Mouse (Mus musculus): ENCODE data around the gene Gm36245. TPM values are rescaled to one million over a fixed set of nuclear protein-coding genes. Genes with fewer than 3 reads are reported as not detected.
"Not testable (repeated sequence)": the region's sequence is repeated elsewhere in the genome, so short reads cannot be mapped to it uniquely, and the experiment has no call there.

Gene Gm36245
- polyA plus RNA-seq, 1 experiment from 2014 or later: not detected

DNA sequence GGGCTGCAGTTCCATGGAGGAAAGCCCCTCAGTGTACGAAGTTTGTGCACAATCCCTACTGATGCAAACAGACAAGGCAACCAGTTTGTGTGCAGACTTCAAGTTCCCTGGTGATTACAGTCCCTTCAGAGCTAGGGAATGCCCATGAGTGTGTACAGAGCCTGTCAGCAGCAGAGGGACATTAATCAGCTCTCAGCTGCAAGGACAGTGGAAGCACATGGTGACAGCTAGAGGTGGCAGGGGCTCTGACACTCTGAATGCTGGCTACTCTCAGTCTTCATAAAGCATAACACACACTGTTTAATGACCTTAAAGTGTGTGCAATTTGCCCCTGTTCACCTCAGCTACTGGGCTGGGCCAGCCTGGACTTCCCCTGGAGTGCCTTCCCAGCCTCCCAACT, 5.5 kb upstream of the Gm36245 start:
- Histone ChIP-seq H3K4me2 (ENCODE audit: low read depth, low read length) (no peak overlapping the region), H3K4me3 (ENCODE audit: low read depth, low read length) (no peak overlapping the region), H3K27ac (replicated peaks; ENCODE audit: low read depth, low read length) (no peak overlapping the region), H3K27me3 (replicated peaks; ENCODE audit: control insufficient read depth, insufficient read depth, low read length) (no peaks in the 10 kb centered on the region), H3K4me1 (ENCODE audit: control insufficient read depth, insufficient read depth, low read length) (no peaks in the 10 kb centered on the region), H3K9me3 (ENCODE audit: control insufficient read depth, low read length) (no peaks in the 10 kb centered on the region), H3K36me3 (ENCODE audit: control insufficient read depth, insufficient read depth, low read length) (no peaks in the 10 kb centered on the region), H3K9ac (ENCODE audit: low read depth, low read length) (no peak overlapping the region)
- no peak for ATAC-seq (ENCODE audit: low read depth)
- DNase-seq (ENCODE audit: low spot score): no peak
- WGBS: 64% methylated on average over 1 of the region's 1 CpGs

- DNase-seq (ENCODE audit: low spot score) (no peak), ATAC-seq (ENCODE audit: low read depth) (no peak)
- no peaks in the 10 kb centered on the region for H3K27me3 ChIP-seq (replicated peaks; ENCODE audit: control insufficient read depth, insufficient read depth, low read length)
- no peak within 1 kb of the TSS for H3K4me3 ChIP-seq (ENCODE audit: low read depth, low read length)
- no peaks in the 10 kb centered on the region for H3K9me3 ChIP-seq (ENCODE audit: control insufficient read depth, low read length)
- 59% methylated on average over 5 of the region's 5 CpGs for whole genome bisulfite sequencing
- H3K9ac ChIP-seq (ENCODE audit: low read depth, low read length): no peak within 1 kb of the TSS
- H3K4me1 ChIP-seq (ENCODE audit: control insufficient read depth, insufficient read depth, low read length): no peaks in the 10 kb centered on the region
- no peaks in the 10 kb centered on the region for H3K36me3 ChIP-seq (ENCODE audit: control insufficient read depth, insufficient read depth, low read length)
- no peak within 1 kb of the TSS for H3K27ac ChIP-seq (replicated peaks; ENCODE audit: low read depth, low read length)
- no peak within 1 kb of the TSS for H3K4me2 ChIP-seq (ENCODE audit: low read depth, low read length)
Measured at GRCm38 (mm10) chr15:77595961-77596360, 3.1 kb upstream of the Gm36245 start, which contains the start of gene Apol10b. TSS of gene Apol10b (minus strand) at chr15:77596125.

DNA sequence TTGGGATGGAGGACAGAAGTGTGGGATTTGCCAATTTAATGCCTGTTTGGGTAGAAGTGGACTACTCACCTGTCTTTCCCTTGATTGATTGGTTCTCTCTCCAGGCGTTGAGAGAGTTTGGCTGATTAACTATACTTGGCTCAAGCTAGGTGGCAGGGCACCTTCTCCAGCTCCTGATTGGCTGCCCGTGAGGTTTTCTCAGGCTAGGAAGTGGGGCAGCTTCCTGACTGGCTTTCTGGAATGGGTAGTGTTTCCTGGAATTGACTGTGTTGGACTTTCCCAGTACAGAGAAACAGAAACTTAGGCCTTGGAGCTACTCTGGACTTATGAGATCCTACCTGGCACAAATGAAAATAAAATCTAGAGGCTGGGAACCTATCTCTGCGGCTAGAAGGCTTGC, 629 bp upstream of the Gm36245 start:
- WGBS: 68% methylated on average over 3 of the region's 3 CpGs
- no peak overlapping the region for H3K4me3 ChIP-seq (ENCODE audit: low read depth, low read length)
- H3K36me3 ChIP-seq (ENCODE audit: control insufficient read depth, insufficient read depth, low read length): no peaks in the 10 kb centered on the region
- no peaks in the 10 kb centered on the region for H3K9me3 ChIP-seq (ENCODE audit: control insufficient read depth, low read length)
- no peak overlapping the region for H3K27ac ChIP-seq (replicated peaks; ENCODE audit: low read depth, low read length)
- ATAC-seq (ENCODE audit: low read depth) (no peak), DNase-seq (ENCODE audit: low spot score) (no peak)
- H3K27me3 ChIP-seq (replicated peaks; ENCODE audit: control insufficient read depth, insufficient read depth, low read length): no peaks in the 10 kb centered on the region
- H3K4me2 ChIP-seq (ENCODE audit: low read depth, low read length): no peak overlapping the region
- no peak overlapping the region for H3K9ac ChIP-seq (ENCODE audit: low read depth, low read length)
- H3K4me1 ChIP-seq (ENCODE audit: control insufficient read depth, insufficient read depth, low read length): no peaks in the 10 kb centered on the region

GRCm38 (mm10) chr15:77606069-77606468, 7.0 kb downstream of the Gm36245 start:
- H3K4me1 ChIP-seq (ENCODE audit: control insufficient read depth, insufficient read depth, low read length): no peaks in the 10 kb centered on the region
- H3K9me3 ChIP-seq (ENCODE audit: control insufficient read depth, low read length): no peaks in the 10 kb centered on the region
- H3K4me2 ChIP-seq (ENCODE audit: low read depth, low read length): no peak overlapping the region
- ATAC-seq (ENCODE audit: low read depth) (no peak), DNase-seq (ENCODE audit: low spot score) (no peak)
- no peak overlapping the region for H3K9ac ChIP-seq (ENCODE audit: low read depth, low read length)
- H3K27me3 ChIP-seq (replicated peaks; ENCODE audit: control insufficient read depth, insufficient read depth, low read length): no peaks in the 10 kb centered on the region
- no peak overlapping the region for H3K27ac ChIP-seq (replicated peaks; ENCODE audit: low read depth, low read length)
- H3K4me3 ChIP-seq (ENCODE audit: low read depth, low read length): no peak overlapping the region
- H3K36me3 ChIP-seq (ENCODE audit: control insufficient read depth, insufficient read depth, low read length): no peaks in the 10 kb centered on the region
- 93% methylated on average over 3 of the region's 3 CpGs for WGBS

DNA sequence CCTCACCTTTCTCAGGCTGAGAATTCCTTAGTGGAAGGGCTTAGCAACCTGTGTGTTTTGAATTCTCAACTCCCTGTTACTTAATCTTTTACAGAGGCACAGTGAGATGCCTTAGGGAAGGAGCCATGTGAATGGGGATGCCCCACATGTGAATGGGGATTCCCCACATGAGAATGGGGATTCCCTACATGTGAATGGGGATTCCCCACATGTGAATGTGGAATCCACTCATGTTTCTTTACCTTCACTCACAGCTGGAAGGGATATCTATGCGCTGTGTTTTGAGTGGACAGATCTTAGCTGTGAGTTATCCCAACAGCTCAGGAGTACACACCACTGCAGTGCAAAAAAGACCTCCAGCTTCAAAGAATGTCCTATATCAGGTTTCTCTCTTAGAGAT, 25.7 kb downstream of the Gm36245 start:
- Histone ChIP-seq H3K27me3 (replicated peaks; ENCODE audit: control insufficient read depth, insufficient read depth, low read length) (no peaks in the 10 kb centered on the region), H3K9ac (ENCODE audit: low read depth, low read length) (no peak overlapping the region), H3K4me3 (ENCODE audit: low read depth, low read length) (no peak overlapping the region), H3K36me3 (ENCODE audit: control insufficient read depth, insufficient read depth, low read length) (no peaks in the 10 kb centered on the region), H3K4me1 (ENCODE audit: control insufficient read depth, insufficient read depth, low read length) (no peaks in the 10 kb centered on the region), H3K4me2 (ENCODE audit: low read depth, low read length) (no peak overlapping the region), H3K9me3 (ENCODE audit: control insufficient read depth, low read length) (no peaks in the 10 kb centered on the region), H3K27ac (replicated peaks; ENCODE audit: low read depth, low read length) (no peak overlapping the region)
- DNase-seq (ENCODE audit: low spot score) (no peak), ATAC-seq (ENCODE audit: low read depth) (no peak)
- 88% methylated on average over 1 of the region's 1 CpGs for WGBS

GRCm38 (mm10) chr15:77626471-77626870, 27.4 kb downstream of the Gm36245 start:
- WGBS: 77% methylated on average over 4 of the region's 4 CpGs
- DNase-seq (ENCODE audit: low spot score); H3K4me1 ChIP-seq (ENCODE audit: control insufficient read depth, insufficient read depth, low read length); H3K27ac ChIP-seq (replicated peaks; ENCODE audit: low read depth, low read length); ATAC-seq (ENCODE audit: low read depth); H3K9me3 ChIP-seq (ENCODE audit: control insufficient read depth, low read length); H3K4me3 ChIP-seq (ENCODE audit: low read depth, low read length); H3K4me2 ChIP-seq (ENCODE audit: low read depth, low read length); H3K27me3 ChIP-seq (replicated peaks; ENCODE audit: control insufficient read depth, insufficient read depth, low read length); H3K36me3 ChIP-seq (ENCODE audit: control insufficient read depth, insufficient read depth, low read length); H3K9ac ChIP-seq (ENCODE audit: low read depth, low read length): not testable (repeated sequence)

GRCm38 (mm10) chr15:77628647-77629046, 29.6 kb downstream of the Gm36245 start:
- not testable (repeated sequence) for ATAC-seq (ENCODE audit: low read depth); DNase-seq (ENCODE audit: low spot score); H3K27me3 ChIP-seq (replicated peaks; ENCODE audit: control insufficient read depth, insufficient read depth, low read length); H3K36me3 ChIP-seq (ENCODE audit: control insufficient read depth, insufficient read depth, low read length); H3K9me3 ChIP-seq (ENCODE audit: control insufficient read depth, low read length); H3K4me3 ChIP-seq (ENCODE audit: low read depth, low read length); H3K4me2 ChIP-seq (ENCODE audit: low read depth, low read length); H3K9ac ChIP-seq (ENCODE audit: low read depth, low read length); H3K4me1 ChIP-seq (ENCODE audit: control insufficient read depth, insufficient read depth, low read length); H3K27ac ChIP-seq (replicated peaks; ENCODE audit: low read depth, low read length)
- 47% methylated on average over 8 of the region's 9 CpGs for WGBS

- DNase-seq (ENCODE audit: low spot score); H3K27me3 ChIP-seq (replicated peaks; ENCODE audit: control insufficient read depth, insufficient read depth, low read length); H3K9ac ChIP-seq (ENCODE audit: low read depth, low read length); ATAC-seq (ENCODE audit: low read depth); H3K9me3 ChIP-seq (ENCODE audit: control insufficient read depth, low read length); H3K4me2 ChIP-seq (ENCODE audit: low read depth, low read length); H3K4me3 ChIP-seq (ENCODE audit: low read depth, low read length); H3K27ac ChIP-seq (replicated peaks; ENCODE audit: low read depth, low read length); H3K36me3 ChIP-seq (ENCODE audit: control insufficient read depth, insufficient read depth, low read length); H3K4me1 ChIP-seq (ENCODE audit: control insufficient read depth, insufficient read depth, low read length): not testable (repeated sequence)
- 87% methylated on average over 2 of the region's 3 CpGs for WGBS
Measured at GRCm38 (mm10) chr15:77629822-77630221, 30.8 kb downstream of the Gm36245 start.

- not testable (repeated sequence) for H3K9me3 ChIP-seq (ENCODE audit: control insufficient read depth, low read length); H3K4me1 ChIP-seq (ENCODE audit: control insufficient read depth, insufficient read depth, low read length); H3K27ac ChIP-seq (replicated peaks; ENCODE audit: low read depth, low read length); ATAC-seq (ENCODE audit: low read depth); H3K27me3 ChIP-seq (replicated peaks; ENCODE audit: control insufficient read depth, insufficient read depth, low read length); DNase-seq (ENCODE audit: low spot score); H3K36me3 ChIP-seq (ENCODE audit: control insufficient read depth, insufficient read depth, low read length); H3K4me3 ChIP-seq (ENCODE audit: low read depth, low read length); H3K9ac ChIP-seq (ENCODE audit: low read depth, low read length); H3K4me2 ChIP-seq (ENCODE audit: low read depth, low read length)
- 63% methylated on average over 2 of the region's 2 CpGs for WGBS
Measured at GRCm38 (mm10) chr15:77643176-77643575, 44.1 kb downstream of the Gm36245 start, which contains the start of gene Apol11b. TSS of gene Apol11b (minus strand) at chr15:77643286.
